Mouse (Mus musculus): ENCODE data around the gene Rad17.

Rad17 gene

GRCm38 (mm10) chr13:100612903-100613302 lies 37.9 kb downstream of the Rad17 start:
- peak in 1 of 2 experiments; percentile 38 for DNase-seq

- no peak for DNase-seq
These were observed 38.6 kb downstream of the Rad17 start for GRCm38 (mm10) chr13:100612251-100612650.

- DNase-seq = no peak
These were observed 39.6 kb downstream of the Rad17 start for GRCm38 (mm10) chr13:100611266-100611665.

- DNase-seq = peak in 1 of 2 experiments; percentile 35
These were observed 43.1 kb downstream of the Rad17 start for GRCm38 (mm10) chr13:100607756-100608155.

- no peak for DNase-seq
These were observed 45.0 kb downstream of the Rad17 start for GRCm38 (mm10) chr13:100605845-100606244.

GRCm38 (mm10) chr13:100603738-100604095 lies 47.1 kb downstream of the Rad17 start:
- DNase-seq = no peak

- no peak for DNase-seq
These were observed 47.7 kb downstream of the Rad17 start for GRCm38 (mm10) chr13:100603031-100603737.

- DNase-seq = peak; percentile 70 to 86
These were observed 48.5 kb downstream of the Rad17 start for GRCm38 (mm10) chr13:100602239-100602902.

GRCm38 (mm10) chr13:100601034-100601433 lies 49.8 kb downstream of the Rad17 start:
- no peak for DNase-seq

- DNase-seq = no peak
These were observed 50.5 kb downstream of the Rad17 start for GRCm38 (mm10) chr13:100600317-100600716.

GRCm38 (mm10) chr13:100597284-100597683 lies 53.6 kb downstream of the Rad17 start:
- no peak for DNase-seq

- no peak for DNase-seq
These were observed 55.3 kb downstream of the Rad17 start for GRCm38 (mm10) chr13:100595552-100595885.

GRCm38 (mm10) chr13:100594838-100595551 lies 55.9 kb downstream of the Rad17 start:
- no peak for DNase-seq

GRCm38 (mm10) chr13:100594041-100594792 lies 56.6 kb downstream of the Rad17 start:
- peak; percentile 45 to 47 for DNase-seq

GRCm38 (mm10) chr13:100588646-100589045 lies 62.2 kb downstream of the Rad17 start:
- DNase-seq = no peak

GRCm38 (mm10) chr13:100582144-100582543 lies 68.7 kb downstream of the Rad17 start:
- DNase-seq = no peak

- DNase-seq = peak; percentile 76
These were observed 69.2 kb downstream of the Rad17 start for GRCm38 (mm10) chr13:100581701-100582100.

GRCm38 (mm10) chr13:100579951-100580350 lies 70.9 kb downstream of the Rad17 start:
- DNase-seq = peak in 1 of 2 experiments; percentile 48

GRCm38 (mm10) chr13:100579220-100579619 lies 71.6 kb downstream of the Rad17 start:
- DNase-seq = no peak

GRCm38 (mm10) chr13:100575950-100576349 lies 74.9 kb downstream of the Rad17 start:
- no peak for DNase-seq

GRCm38 (mm10) chr13:100570713-100571112 lies 80.1 kb downstream of the Rad17 start:
- DNase-seq = no peak

- DNase-seq = no peak
These were observed 82.5 kb downstream of the Rad17 start for GRCm38 (mm10) chr13:100568359-100568758.
